Mouse (Mus musculus) right cerebral cortex, adult 18-20 months (tissue): ENCODE data around the gene Lhx6.

Experiments used
- DNase-seq: peaks from one replicate; pipeline ENCODE4 v3.0.0; 2022; ENCODE audit warnings: mixed read lengths

The Lhx6 gene

GRCm38 (mm10) chr2:36033966-36034365 is 71.2 kb downstream of the Lhx6 start:
- DNase-seq = no peak

- no peak for DNase-seq
Measured at GRCm38 (mm10) chr2:36032884-36033283, 72.3 kb downstream of the Lhx6 start.
